Mouse (Mus musculus): ENCODE results near the gene Cnn1.

DNA sequence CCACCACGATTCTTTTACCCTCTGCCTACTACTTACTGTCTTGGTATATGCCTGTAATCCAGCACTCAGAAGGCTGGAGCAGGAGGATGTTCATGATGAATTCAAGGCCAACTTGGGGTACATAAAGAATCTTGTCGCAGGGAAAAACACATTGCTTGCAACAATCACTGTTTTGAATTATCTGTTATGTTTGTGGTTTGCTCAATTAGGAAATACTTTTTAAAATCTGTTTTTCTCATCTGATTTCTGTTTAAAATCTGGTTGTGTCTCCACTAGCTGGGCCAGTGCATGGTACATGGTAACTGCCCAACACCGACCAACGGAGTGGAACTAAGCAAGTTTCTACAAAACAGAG, 14.4 kb upstream of the Cnn1 start:
- TF ChIP-seq CTCF (IDR thresholded peaks at IDR 0.05; ENCODE audit: borderline replicate concordance, extremely low read depth, insufficient read depth, insufficient read length) (no peak), POLR2A (IDR thresholded peaks at IDR 0.05; ENCODE audit: borderline replicate concordance, extremely low read depth, insufficient read depth, insufficient read length, poor library complexity, severe bottlenecking) (no peak)
